11 mouse cellular contexts compared by ENCODE assay signal in the genomic region with DNA sequence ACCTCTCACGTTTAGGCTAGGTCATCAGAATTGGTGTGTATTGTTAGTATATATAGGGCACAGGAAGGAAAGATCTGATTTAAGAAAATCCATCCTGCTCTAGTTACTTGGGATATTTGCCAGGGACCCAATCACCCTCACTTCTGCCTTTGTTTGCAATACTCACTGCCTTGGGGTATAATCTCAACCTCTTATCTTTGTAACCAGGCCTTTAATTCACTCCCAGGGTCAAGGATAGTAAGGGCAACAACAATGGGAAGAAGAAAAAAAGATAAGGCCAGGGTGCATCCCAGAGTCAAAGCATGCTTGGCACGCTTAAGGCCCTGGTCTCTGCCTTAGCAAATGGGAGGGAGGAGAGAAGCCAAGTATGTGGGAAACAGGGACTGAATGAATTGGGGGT. TPM values are rescaled to one million over a fixed set of nuclear protein-coding genes. Genes with fewer than 3 reads are reported as not detected.
"Had no signal": no experiment of that assay in that cellular context is flagged by ENCODE, and none has a peak within 500 bp of the region (broad histone marks: within the 10 kb centered on the region; RNA-seq: fewer than 3 reads in every experiment).

No protein-coding gene starts in this region.

- H3K4me2 ChIP-seq: lung, embryonic 14.5 days; midbrain, embryonic 12.5 days; midbrain, embryonic 15.5 days; neural tube, embryonic 13.5 days; neural tube, embryonic 15.5 days had no signal

- H3K27ac ChIP-seq: midbrain, embryonic 10.5 days; midbrain, embryonic 12.5 days; midbrain, embryonic 15.5 days; neural tube, embryonic 13.5 days; neural tube, embryonic 15.5 days had no signal

- H3K4me3 ChIP-seq: midbrain, embryonic 10.5 days; midbrain, embryonic 12.5 days; midbrain, embryonic 15.5 days; myocyte; neural tube, embryonic 13.5 days; neural tube, embryonic 15.5 days had no signal

- H3K4me1 ChIP-seq: midbrain, embryonic 10.5 days; midbrain, embryonic 12.5 days; midbrain, embryonic 15.5 days; neural tube, embryonic 13.5 days; neural tube, embryonic 15.5 days had no signal

- H3K9me3 ChIP-seq: midbrain, embryonic 10.5 days; midbrain, embryonic 12.5 days; midbrain, embryonic 15.5 days; neural tube, embryonic 13.5 days; neural tube, embryonic 15.5 days had no signal

- H3K9ac ChIP-seq: lung, embryonic 14.5 days; midbrain, embryonic 12.5 days; neural tube, embryonic 13.5 days; neural tube, embryonic 15.5 days had no signal

- H3K27me3 ChIP-seq: midbrain, embryonic 12.5 days; midbrain, embryonic 15.5 days; neural tube, embryonic 13.5 days; neural tube, embryonic 15.5 days had no signal

RNA-seq across cellular contexts. Expression of a gene that starts 30.0 kb away (rescaled TPM):
- polyA plus RNA-seq: myocyte had no signal

RNA-seq across cellular contexts. Expression of a gene that starts 52.6 kb away (rescaled TPM):
- total RNA-seq: megakaryocyte, adult 5-6 weeks; megakaryocyte-erythroid progenitor cell, adult 5-6 weeks had no signal
- polyA plus RNA-seq: liver, embryonic 16.5 days; midbrain, embryonic 12.5 days; midbrain, embryonic 15.5 days; neural tube, embryonic 11.5 days; neural tube, embryonic 13.5 days had no signal
